Mouse (Mus musculus) testis, adult 2 months (tissue): ENCODE results near the gene Snapc2. TPM values are rescaled to one million over a fixed set of nuclear protein-coding genes. Genes with fewer than 3 reads are reported as not detected.

Source experiments
- H3K27ac ChIP-seq: fragments of 200-500 bp; 2 replicates; pipeline ENCODE4 v1.5.1; 2012; ENCODE audit warnings: low read depth, low read length; ENCODE audit not compliant: control insufficient read depth, insufficient read depth
- H3K27me3 ChIP-seq: fragments of 200-500 bp; 2 replicates; pipeline ENCODE4 v1.6.1; 2012; ENCODE audit warnings: mild to moderate bottlenecking, low read length, moderate library complexity; ENCODE audit not compliant: control insufficient read depth, insufficient read depth
- H3K36me3 ChIP-seq: fragments of 200-500 bp; 2 replicates; pipeline ENCODE4 v1.6.1; 2012; ENCODE audit warnings: mild to moderate bottlenecking, low read length; ENCODE audit not compliant: control insufficient read depth, insufficient read depth
- H3K4me1 ChIP-seq: fragments of 200-500 bp; 2 replicates; pipeline ENCODE4 v1.6.1; 2012; ENCODE audit warnings: low read length; ENCODE audit not compliant: control insufficient read depth, insufficient read depth
- H3K4me3 ChIP-seq: fragments of 200-500 bp; 2 replicates; pipeline ENCODE4 v1.5.1; 2012; ENCODE audit warnings: low read depth, mild to moderate bottlenecking, low read length, moderate library complexity, mixed read lengths; ENCODE audit not compliant: control insufficient read depth
- CTCF ChIP-seq: fragments of 200-500 bp; IDR thresholded peaks from 2 replicates; pipeline ENCODE4 v1.5.1; 2012; ENCODE audit warnings: low read depth, mild to moderate bottlenecking, inconsistent platforms, low read length, moderate library complexity; ENCODE audit not compliant: control insufficient read depth, insufficient read depth, insufficient replicate concordance
- POLR2A ChIP-seq: fragments of 200-500 bp; IDR thresholded peaks from 2 replicates; pipeline ENCODE4 v1.6.1; 2012; ENCODE audit warnings: low read depth, mild to moderate bottlenecking, inconsistent platforms, low read length, moderate library complexity; ENCODE audit not compliant: control insufficient read depth
- polyA plus RNA-seq: library from polyadenylated mRNA; depleted of rRNA; stranded (reverse); fragments of >200 nt; gene quantifications from 2 replicates; pipeline ENCODE4 v1.2.3, GENCODE M21; 2012

Gene Snapc2
- polyA plus RNA-seq, 1 experiment: 16.0 TPM

GRCm38 (mm10) chr8:4226323-4226722, 26.6 kb upstream of the Snapc2 start:
- Histone ChIP-seq H3K27ac (no peak overlapping the region), H3K4me1 (peaks cover 11% of the 10 kb centered on the region), H3K27me3 (no peaks in the 10 kb centered on the region), H3K36me3 (no peaks in the 10 kb centered on the region), H3K4me3 (no peak overlapping the region; the same call in 1 of the 2 replicates)
- TF ChIP-seq POLR2A: no peak
- TF ChIP-seq CTCF: 0 out of 2 replicates have a peak, but pooled peaks have one; percentile 3

GRCm38 (mm10) chr8:4226739-4227347, 26.0 kb upstream of the Snapc2 start, which contains the start of gene Lrrc8e:
Lrrc8e (plus strand) TSS chr8:4226827.
- TF ChIP-seq CTCF (no peak), POLR2A (no peak)
- H3K4me1 ChIP-seq: peaks cover 11% of the 10 kb centered on the region
- no peaks in the 10 kb centered on the region for H3K27me3 ChIP-seq
- H3K27ac ChIP-seq: no peak within 1 kb of the TSS
- no peaks in the 10 kb centered on the region for H3K36me3 ChIP-seq
- peak within 1 kb of the TSS; percentile 5; the same call in 1 of the 2 replicates for H3K4me3 ChIP-seq

GRCm38 (mm10) chr8:4227919-4228318, 25.0 kb upstream of the Snapc2 start:
- Histone ChIP-seq H3K36me3 (no peaks in the 10 kb centered on the region), H3K27ac (no peak overlapping the region), H3K27me3 (no peaks in the 10 kb centered on the region), H3K4me1 (peaks cover 11% of the 10 kb centered on the region), H3K4me3 (no peak overlapping the region)
- TF ChIP-seq POLR2A (no peak), CTCF (no peak)

GRCm38 (mm10) chr8:4229784-4230183, 23.1 kb upstream of the Snapc2 start:
- Histone ChIP-seq H3K36me3 (no peaks in the 10 kb centered on the region), H3K27ac (no peak overlapping the region), H3K27me3 (no peaks in the 10 kb centered on the region), H3K4me3 (no peak overlapping the region), H3K4me1 (peaks cover 11% of the 10 kb centered on the region)
- no peak for TF ChIP-seq CTCF
- TF ChIP-seq POLR2A: no peak

- Histone ChIP-seq H3K27me3 (no peaks in the 10 kb centered on the region), H3K4me1 (peaks cover 11% of the 10 kb centered on the region), H3K4me3 (no peak overlapping the region), H3K36me3 (no peaks in the 10 kb centered on the region), H3K27ac (no peak overlapping the region)
- TF ChIP-seq CTCF (no peak), POLR2A (no peak)
Observed at GRCm38 (mm10) chr8:4230612-4231351, 22.1 kb upstream of the Snapc2 start.

GRCm38 (mm10) chr8:4237814-4238433, 15.0 kb upstream of the Snapc2 start:
- no peaks in the 10 kb centered on the region for H3K27me3 ChIP-seq
- H3K4me1 ChIP-seq: peaks cover 3% of the 10 kb centered on the region; the same call in 1 of the 2 replicates
- H3K27ac ChIP-seq: peak overlapping the region; percentile 95
- no peak for TF ChIP-seq CTCF
- TF ChIP-seq POLR2A: no peak
- H3K36me3 ChIP-seq: no peaks in the 10 kb centered on the region
- peak overlapping the region; percentile 96 for H3K4me3 ChIP-seq
